In the genomic region with DNA sequence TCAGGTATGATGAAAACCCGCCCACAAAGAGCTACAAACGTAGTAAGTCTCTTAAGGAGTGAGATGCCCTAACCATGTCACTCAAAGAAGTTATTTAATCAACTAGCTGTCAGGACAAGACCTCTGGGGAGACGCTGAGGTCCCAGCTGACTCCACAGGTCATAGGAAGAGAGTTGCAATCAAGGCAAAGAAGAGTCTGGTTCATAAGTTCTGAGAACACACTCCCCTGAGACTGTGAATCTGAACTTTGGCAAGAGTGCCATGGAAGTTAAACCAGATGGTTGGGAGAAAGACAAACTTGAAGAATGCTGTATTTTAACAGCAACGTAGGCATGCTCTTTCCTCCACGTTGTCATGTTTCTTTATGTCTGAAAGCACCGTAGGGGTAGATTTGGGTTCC, we compare ENCODE assay signal across 15 mouse cellular contexts. TPM values are rescaled to one million over a fixed set of nuclear protein-coding genes. Genes with fewer than 3 reads are reported as not detected.
"Had no signal": no experiment of that assay in that cellular context is flagged by ENCODE, and none has a peak within 500 bp of the region (broad histone marks: within the 10 kb centered on the region; RNA-seq: fewer than 3 reads in every experiment).

No protein-coding gene starts in this region.

- DNase-seq: kidney, adult 9 months; kidney, postnatal 14 days; kidney, postnatal 4 days; left cerebral cortex, postnatal 4 days; liver, embryonic 13.5 days; lung, adult 2 months; lung, postnatal 14 days; lung, postnatal 4 days; midbrain, embryonic 14.5 days; right cerebral cortex, adult 18-20 months; right cerebral cortex, postnatal 14 days; right cerebral cortex, postnatal 4 days; spleen, adult 18-20 months; thymus, postnatal 25 days had no signal

RNA-seq across cellular contexts. Expression of a gene that starts 1.0 kb away (rescaled TPM):
- total RNA-seq: megakaryocyte progenitor cell, adult 5-6 weeks had no signal
